Mouse (Mus musculus) limb, embryonic 10.5 days (tissue): ENCODE measurements at regions not wholly inside any gene's neighbourhood (a gene's known extent, or its start where the extent isn't known, plus 50 kb on each side); places are given as distances from the start of the nearest gene placed in this dataset.

ENCODE experiments used
- DNase-seq: peaks from one replicate; pipeline ENCODE4 v3.0.0-alpha.2; 2017; ENCODE audit warnings: low spot score
- H3K27ac ChIP-seq: fragments of 300-500 bp; sonication (generic); 2 replicates; pipeline ENCODE4 v1.5.1; 2016; ENCODE audit warnings: mild to moderate bottlenecking
- H3K27me3 ChIP-seq: fragments of 300-500 bp; sonication (generic); 2 replicates; pipeline ENCODE4 v1.6.1; 2016; ENCODE audit warnings: low read depth, mild to moderate bottlenecking; ENCODE audit not compliant: poor library complexity, severe bottlenecking
- H3K36me3 ChIP-seq: fragments of 300-500 bp; sonication (generic); 2 replicates; pipeline ENCODE4 v1.6.1; 2016; ENCODE audit warnings: mild to moderate bottlenecking, moderate library complexity
- H3K4me1 ChIP-seq: fragments of 300-500 bp; sonication (generic); 2 replicates; pipeline ENCODE4 v1.6.1; 2016
- H3K4me3 ChIP-seq: fragments of 300-500 bp; sonication (generic); 2 replicates; pipeline ENCODE4 v1.5.1; 2016; ENCODE audit warnings: mild to moderate bottlenecking, moderate library complexity
- H3K9me3 ChIP-seq: fragments of 300-500 bp; sonication (generic); replicated peaks from 2 replicates; pipeline ENCODE4 v1.6.1; 2016; ENCODE audit warnings: mild to moderate bottlenecking
- WGBS: fragments of 180-500 bp; shearing (Covaris S2); methylation state at CpG from one replicate; pipeline ENCODE4 v1.1.7; 2016; 5-methylcytosine and 5-hydroxymethylcytosine counted together

- no peak for DNase-seq
- 93% methylated on average over 4 of the region's 4 CpGs for WGBS
- no peaks in the 10 kb centered on the region for H3K36me3 ChIP-seq
- H3K27ac ChIP-seq: no peak overlapping the region
- H3K9me3 ChIP-seq: no peaks in the 10 kb centered on the region
- H3K4me1 ChIP-seq: no peaks in the 10 kb centered on the region
- H3K27me3 ChIP-seq: no peaks in the 10 kb centered on the region
- H3K4me3 ChIP-seq: no peak overlapping the region
Observed at GRCm38 (mm10) chr2:45316945-45317565, 199.9 kb upstream of the Zeb2 start.

GRCm38 (mm10) chr2:45287530-45288009 is 170.4 kb upstream of the Zeb2 start:
- Histone ChIP-seq H3K4me3 (no peak overlapping the region), H3K36me3 (no peaks in the 10 kb centered on the region), H3K9me3 (no peaks in the 10 kb centered on the region), H3K27me3 (no peaks in the 10 kb centered on the region), H3K27ac (no peak overlapping the region), H3K4me1 (peaks cover 21% of the 10 kb centered on the region)
- WGBS: 30% methylated on average over 7 of the region's 7 CpGs
- peak; percentile 38 for DNase-seq

- Histone ChIP-seq H3K9me3 (no peaks in the 10 kb centered on the region), H3K27me3 (no peaks in the 10 kb centered on the region), H3K27ac (no peak overlapping the region), H3K4me1 (peaks cover 17% of the 10 kb centered on the region), H3K4me3 (no peak overlapping the region), H3K36me3 (no peaks in the 10 kb centered on the region)
- no peak for DNase-seq
Observed at GRCm38 (mm10) chr2:45283811-45284210, 166.6 kb upstream of the Zeb2 start.

- Histone ChIP-seq H3K27me3 (no peaks in the 10 kb centered on the region), H3K4me1 (no peaks in the 10 kb centered on the region), H3K36me3 (no peaks in the 10 kb centered on the region), H3K9me3 (no peaks in the 10 kb centered on the region), H3K4me3 (no peak overlapping the region), H3K27ac (no peak overlapping the region)
- 85% methylated on average over 4 of the region's 4 CpGs for WGBS
- DNase-seq: no peak
Observed at GRCm38 (mm10) chr2:45279490-45279889, 162.3 kb upstream of the Zeb2 start.

GRCm38 (mm10) chr2:45277602-45278001 is 160.4 kb upstream of the Zeb2 start:
- Histone ChIP-seq H3K36me3 (no peaks in the 10 kb centered on the region), H3K4me3 (no peak overlapping the region), H3K27ac (no peak overlapping the region), H3K4me1 (no peaks in the 10 kb centered on the region), H3K9me3 (no peaks in the 10 kb centered on the region), H3K27me3 (no peaks in the 10 kb centered on the region)
- WGBS: 95% methylated on average over 2 of the region's 2 CpGs
- DNase-seq: no peak

- Histone ChIP-seq H3K27ac (no peak overlapping the region), H3K4me3 (no peak overlapping the region), H3K36me3 (no peaks in the 10 kb centered on the region), H3K4me1 (no peaks in the 10 kb centered on the region), H3K9me3 (no peaks in the 10 kb centered on the region), H3K27me3 (no peaks in the 10 kb centered on the region)
- WGBS: 84% methylated on average over 1 of the region's 1 CpGs
- no peak for DNase-seq
Observed at GRCm38 (mm10) chr2:45276703-45277102, 159.5 kb upstream of the Zeb2 start.

- Histone ChIP-seq H3K27ac (no peak overlapping the region), H3K4me3 (no peak overlapping the region), H3K27me3 (no peaks in the 10 kb centered on the region), H3K4me1 (no peaks in the 10 kb centered on the region), H3K36me3 (no peaks in the 10 kb centered on the region), H3K9me3 (no peaks in the 10 kb centered on the region)
- 92% methylated on average over 2 of the region's 2 CpGs for WGBS
- DNase-seq: no peak
Observed at GRCm38 (mm10) chr2:45270035-45270434, 152.8 kb upstream of the Zeb2 start.

GRCm38 (mm10) chr2:45265819-45266218 is 148.6 kb upstream of the Zeb2 start:
- WGBS: 66% methylated on average over 2 of the region's 2 CpGs
- DNase-seq: no peak
- no peaks in the 10 kb centered on the region for H3K4me1 ChIP-seq
- H3K27me3 ChIP-seq: no peaks in the 10 kb centered on the region
- H3K27ac ChIP-seq: no peak overlapping the region
- H3K36me3 ChIP-seq: no peaks in the 10 kb centered on the region
- no peak overlapping the region for H3K4me3 ChIP-seq
- H3K9me3 ChIP-seq: no peaks in the 10 kb centered on the region

- H3K4me3 ChIP-seq: no peak overlapping the region
- H3K9me3 ChIP-seq: no peaks in the 10 kb centered on the region
- H3K27ac ChIP-seq: no peak overlapping the region
- no peaks in the 10 kb centered on the region for H3K36me3 ChIP-seq
- H3K4me1 ChIP-seq: peaks cover 18% of the 10 kb centered on the region
- WGBS: 73% methylated on average over 3 of the region's 3 CpGs
- H3K27me3 ChIP-seq: no peaks in the 10 kb centered on the region
- no peak for DNase-seq
Observed at GRCm38 (mm10) chr2:45261949-45262348, 144.8 kb upstream of the Zeb2 start.

- DNase-seq: no peak
- H3K4me3 ChIP-seq: no peak overlapping the region
- no peaks in the 10 kb centered on the region for H3K27me3 ChIP-seq
- H3K9me3 ChIP-seq: no peaks in the 10 kb centered on the region
- peaks cover 18% of the 10 kb centered on the region for H3K4me1 ChIP-seq
- no peak overlapping the region for H3K27ac ChIP-seq
- WGBS: 57% methylated on average over 3 of the region's 3 CpGs
- H3K36me3 ChIP-seq: no peaks in the 10 kb centered on the region
Observed at GRCm38 (mm10) chr2:45258897-45259296, 141.7 kb upstream of the Zeb2 start.

- Histone ChIP-seq H3K36me3 (no peaks in the 10 kb centered on the region), H3K4me3 (no peak overlapping the region), H3K4me1 (peaks cover 22% of the 10 kb centered on the region), H3K27ac (no peak overlapping the region), H3K27me3 (no peaks in the 10 kb centered on the region), H3K9me3 (no peaks in the 10 kb centered on the region)
- WGBS: 88% methylated on average over 5 of the region's 5 CpGs
- DNase-seq: no peak
Observed at GRCm38 (mm10) chr2:45256373-45256772, 139.2 kb upstream of the Zeb2 start.

GRCm38 (mm10) chr2:45253936-45254335 is 136.7 kb upstream of the Zeb2 start:
- Histone ChIP-seq H3K27ac (no peak overlapping the region), H3K4me1 (peaks cover 13% of the 10 kb centered on the region), H3K27me3 (no peaks in the 10 kb centered on the region), H3K36me3 (no peaks in the 10 kb centered on the region), H3K9me3 (no peaks in the 10 kb centered on the region), H3K4me3 (no peak overlapping the region)
- DNase-seq: no peak
- WGBS: 41% methylated on average over 4 of the region's 4 CpGs

GRCm38 (mm10) chr2:45252321-45252720 is 135.1 kb upstream of the Zeb2 start:
- Histone ChIP-seq H3K4me1 (peaks cover 5% of the 10 kb centered on the region), H3K27me3 (no peaks in the 10 kb centered on the region), H3K36me3 (no peaks in the 10 kb centered on the region), H3K4me3 (no peak overlapping the region), H3K9me3 (no peaks in the 10 kb centered on the region), H3K27ac (no peak overlapping the region)
- WGBS: 93% methylated on average over 4 of the region's 4 CpGs
- no peak for DNase-seq

- Histone ChIP-seq H3K4me1 (peaks cover 5% of the 10 kb centered on the region), H3K4me3 (no peak overlapping the region), H3K27me3 (0 out of 2 replicates have a peak, but pooled peaks cover 5% of the 10 kb centered on the region), H3K36me3 (no peaks in the 10 kb centered on the region), H3K9me3 (no peaks in the 10 kb centered on the region), H3K27ac (no peak overlapping the region)
- 80% methylated on average over 1 of the region's 1 CpGs for WGBS
- no peak for DNase-seq
Observed at GRCm38 (mm10) chr2:45249658-45250057, 132.5 kb upstream of the Zeb2 start.
